Mouse (Mus musculus): ENCODE data around the gene Ttyh3. TPM values are rescaled to one million over a fixed set of nuclear protein-coding genes. Genes with fewer than 3 reads are reported as not detected.
A peak's percentile ranks its signal among the peaks of the same experiment; 100 is the strongest.

Gene Ttyh3
- total and polyA plus RNA-seq, 3 experiments: 5.9 to 35.7 TPM; not detected in 1

GRCm38 (mm10) chr5:140672115-140672514, 23.3 kb upstream of the Ttyh3 start:
- H3K9me3 ChIP-seq (replicated peaks; ENCODE audit: insufficient read depth, low read length): no peaks in the 10 kb centered on the region
- DNase-seq (ENCODE audit: low read depth, low spot score): no peak
- H3K27ac ChIP-seq (ENCODE audit: control insufficient read depth, low read depth, low read length): no peak overlapping the region
- no peak overlapping the region for H3K9ac ChIP-seq (ENCODE audit: control insufficient read depth, low read depth, low read length, poor library complexity, severe bottlenecking)
- no peaks in the 10 kb centered on the region for H3K79me2 ChIP-seq (ENCODE audit: control insufficient read depth, insufficient read depth, low read length, poor library complexity)
- no peak overlapping the region for H3K4me3 ChIP-seq (ENCODE audit: control insufficient read depth in 1 of 2, insufficient read depth in 1 of 2, low read depth in 2 of 2, low read length in 2 of 2)
- H3K4me1 ChIP-seq (ENCODE audit: control insufficient read depth in 1 of 2, insufficient read depth in 2 of 2, low read length in 2 of 2): no peaks in the 10 kb centered on the region
- no peak for TF ChIP-seq USF2 (IDR thresholded peaks at IDR 0.05; ENCODE audit: borderline replicate concordance in 1 of 2, insufficient read depth in 1 of 2, low read depth in 1 of 2, low read length in 2 of 2)
- TF ChIP-seq BHLHE40 (IDR thresholded peaks at IDR 0.05; ENCODE audit: borderline replicate concordance, low read depth, low read length): no peak
- no peak for TF ChIP-seq TBP (IDR thresholded peaks at IDR 0.05; ENCODE audit: low read depth, low read length)
- no peak for TF ChIP-seq E2F4 (IDR thresholded peaks at IDR 0.05; ENCODE audit: borderline replicate concordance, low read depth, low read length)
- TF ChIP-seq UBTF (IDR thresholded peaks at IDR 0.05; ENCODE audit: borderline replicate concordance, insufficient read depth, low read depth, low read length): no peak
- no peak for TF ChIP-seq ELF1 (IDR thresholded peaks at IDR 0.05; ENCODE audit: low read depth, low read length)
- no peak for TF ChIP-seq ETS1 (IDR thresholded peaks at IDR 0.05; ENCODE audit: low read depth, low read length)
- no peak for TF ChIP-seq RCOR1 (IDR thresholded peaks at IDR 0.05; ENCODE audit: low read depth, low read length)
- TF ChIP-seq POLR2AphosphoS2 (IDR thresholded peaks at IDR 0.05; ENCODE audit: low read length): no peak
- no peak for TF ChIP-seq TAL1 (IDR thresholded peaks at IDR 0.05; ENCODE audit: low read length)
- TF ChIP-seq MXI1 (IDR thresholded peaks at IDR 0.05; ENCODE audit: low read depth, low read length): no peak
- TF ChIP-seq GATA1 (IDR thresholded peaks at IDR 0.05; ENCODE audit: low read depth, low read length): no peak
- TF ChIP-seq POLR2A (IDR thresholded peaks at IDR 0.05; ENCODE audit: control insufficient read depth in 1 of 2, insufficient read depth in 1 of 2, low read depth in 1 of 2, low read length in 2 of 2, poor library complexity in 1 of 2): no peak
- TF ChIP-seq ZC3H11A (IDR thresholded peaks at IDR 0.05; ENCODE audit: low read depth, low read length): no peak
- TF ChIP-seq CHD2 (IDR thresholded peaks at IDR 0.05; ENCODE audit: low read length): no peak
- no peak for TF ChIP-seq SIN3A (IDR thresholded peaks at IDR 0.05; ENCODE audit: low read length)
- TF ChIP-seq GABPA (IDR thresholded peaks at IDR 0.05; ENCODE audit: low read depth, low read length): no peak
- TF ChIP-seq TCF12 (IDR thresholded peaks at IDR 0.05; ENCODE audit: low read depth, low read length): no peak
- no peak for TF ChIP-seq MEF2A (IDR thresholded peaks at IDR 0.05; ENCODE audit: extremely low read depth, insufficient replicate concordance, low read depth, low read length, poor library complexity, severe bottlenecking)
- no peak for TF ChIP-seq CHD1 (IDR thresholded peaks at IDR 0.05; ENCODE audit: low read depth, low read length)
- no peaks in the 10 kb centered on the region for H3K27me3 ChIP-seq (ENCODE audit: control insufficient read depth in 1 of 2, insufficient read depth in 2 of 2, low read length in 2 of 2)
- no peaks in the 10 kb centered on the region; a peak in 1 of 4 replicates for H3K36me3 ChIP-seq (ENCODE audit: control insufficient read depth in 1 of 2, insufficient read depth in 2 of 2, low read length in 2 of 2)

- Histone ChIP-seq H3K4me3 (ENCODE audit: control insufficient read depth in 1 of 2, insufficient read depth in 1 of 2, low read depth in 2 of 2, low read length in 2 of 2) (no peak overlapping the region), H3K9ac (ENCODE audit: control insufficient read depth, low read depth, low read length, poor library complexity, severe bottlenecking) (peak overlapping the region; percentile 43), H3K27me3 (ENCODE audit: control insufficient read depth in 1 of 2, insufficient read depth in 2 of 2, low read length in 2 of 2) (no peaks in the 10 kb centered on the region), H3K79me2 (ENCODE audit: control insufficient read depth, insufficient read depth, low read length, poor library complexity) (no peaks in the 10 kb centered on the region), H3K4me1 (ENCODE audit: control insufficient read depth in 1 of 2, insufficient read depth in 2 of 2, low read length in 2 of 2) (peaks cover 0 to 30% of the 10 kb centered on the region in 2 experiments; a peak in 3 of 4 replicates), H3K9me3 (replicated peaks; ENCODE audit: insufficient read depth, low read length) (no peaks in the 10 kb centered on the region), H3K36me3 (ENCODE audit: control insufficient read depth in 1 of 2, insufficient read depth in 2 of 2, low read length in 2 of 2) (peaks cover 0 to 14% of the 10 kb centered on the region in 2 experiments; a peak in 2 of 4 replicates), H3K27ac (ENCODE audit: control insufficient read depth, low read depth, low read length) (peak overlapping the region; percentile 27; the same call in 1 of the 2 replicates)
- DNase-seq (ENCODE audit: low read depth, low spot score): peak; percentile 88
- no peak for TF ChIP-seq ZKSCAN1 (IDR thresholded peaks at IDR 0.05; ENCODE audit: low read depth, low read length)
- peak; percentile 65 for TF ChIP-seq ZC3H11A (IDR thresholded peaks at IDR 0.05; ENCODE audit: low read depth, low read length)
- peak; percentile 93 for TF ChIP-seq SMC3 (IDR thresholded peaks at IDR 0.05; ENCODE audit: low read depth, low read length)
- no peak for TF ChIP-seq UBTF (IDR thresholded peaks at IDR 0.05; ENCODE audit: borderline replicate concordance, insufficient read depth, low read depth, low read length)
- no peak for TF ChIP-seq KAT2A (conservative IDR thresholded peaks at IDR 0.05; ENCODE audit: low read depth, low read length)
- TF ChIP-seq MYC (IDR thresholded peaks at IDR 0.05; ENCODE audit: low read depth, low read length): no peak
- TF ChIP-seq HCFC1 (IDR thresholded peaks at IDR 0.05; ENCODE audit: low read depth, low read length): no peak
- TF ChIP-seq CTCF (IDR thresholded peaks at IDR 0.05 in 2 of 3, conservative IDR thresholded peaks at IDR 0.05 in 1 of 3; ENCODE audit: control insufficient read depth in 1 of 3, insufficient read depth in 1 of 3, low read depth in 2 of 3, low read length in 3 of 3, poor library complexity in 1 of 3, severe bottlenecking in 1 of 3): peak; percentile 83 to 90 (median 86)
- no peak for TF ChIP-seq TCF12 (IDR thresholded peaks at IDR 0.05; ENCODE audit: low read depth, low read length)
- peak; percentile 65 for TF ChIP-seq RAD21 (IDR thresholded peaks at IDR 0.05; ENCODE audit: low read depth, low read length)
- no peak for TF ChIP-seq CHD1 (IDR thresholded peaks at IDR 0.05; ENCODE audit: low read depth, low read length)
- TF ChIP-seq RCOR1 (IDR thresholded peaks at IDR 0.05; ENCODE audit: low read depth, low read length): no peak
- TF ChIP-seq SIN3A (IDR thresholded peaks at IDR 0.05; ENCODE audit: low read length): peak; percentile 46; the same call in 1 of the 2 replicates
- TF ChIP-seq CHD2 (IDR thresholded peaks at IDR 0.05; ENCODE audit: low read length): no peak
Observed at GRCm38 (mm10) chr5:140663621-140664180, 14.9 kb upstream of the Ttyh3 start.
